In the genomic region with DNA sequence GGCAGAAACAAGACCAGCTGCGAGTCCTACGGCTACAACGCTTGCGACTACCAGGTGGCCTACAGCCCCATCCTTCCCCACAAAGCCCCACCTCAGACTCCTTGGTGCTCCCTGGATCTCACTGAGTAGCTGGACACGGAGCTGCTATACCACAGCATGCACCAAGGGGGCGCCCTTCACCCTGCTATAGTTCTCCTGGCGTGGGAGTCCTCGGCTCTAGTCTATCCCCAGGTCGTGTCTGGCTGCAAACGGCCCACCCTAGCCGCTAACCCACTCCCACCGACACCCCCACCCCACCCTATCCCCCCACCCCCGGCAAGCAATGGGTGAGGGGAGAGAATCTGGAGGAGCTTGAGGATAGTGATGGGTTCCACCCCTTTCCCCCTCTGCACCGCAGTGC, we compare ENCODE assay signal across 8 mouse cellular contexts. TPM values are rescaled to one million over a fixed set of nuclear protein-coding genes. Genes with fewer than 3 reads are reported as not detected.
DNase-seq lines count a peak whose midpoint lies in the region; ATAC-seq and TF ChIP-seq lines count a peak whose summit lies in the region.

No protein-coding gene starts in this region.

- peak overlapping the region; percentile 78 for H3K4me2 ChIP-seq in liver, embryonic 12.5 days

- peak overlapping the region; percentile 66 for H3K9ac ChIP-seq in liver, embryonic 12.5 days

- no peak for TF ChIP-seq POLR2A in kidney, adult 2 months (IDR thresholded peaks at IDR 0.05; ENCODE audit: low read depth, low read length)

- TF ChIP-seq CTCF in kidney, adult 2 months (conservative IDR thresholded peaks at IDR 0.05; ENCODE audit: insufficient read depth, insufficient read length, low read depth, low read length), result peak; percentile 86

- H3K36me3 ChIP-seq in kidney, adult 2 months (ENCODE audit: control insufficient read depth, insufficient read depth, low read length), result no peaks in the 10 kb centered on the region
- H3K36me3 ChIP-seq in liver, embryonic 12.5 days, result peaks cover 57% of the 10 kb centered on the region

- no peak overlapping the region for H3K4me3 ChIP-seq in kidney, adult 2 months (ENCODE audit: insufficient read depth, low read depth, low read length)
- H3K4me3 ChIP-seq in liver, embryonic 12.5 days, result peak overlapping the region; percentile 52

- H3K27ac ChIP-seq in kidney, adult 2 months (ENCODE audit: insufficient read depth, low read depth, low read length), result no peak overlapping the region
- peak overlapping the region; percentile 86 for H3K27ac ChIP-seq in liver, embryonic 12.5 days

- H3K9me3 ChIP-seq in liver, embryonic 12.5 days (replicated peaks), result no peaks in the 10 kb centered on the region

- WGBS in kidney, adult 2 months, result 10% methylated on average over 14 of the region's 14 CpGs
- WGBS in liver, embryonic 12.5 days (ENCODE audit: insufficient replicate concordance), result 5% methylated on average over 14 of the region's 14 CpGs

- peaks cover 3% of the 10 kb centered on the region; the same call in 1 of the 2 replicates for H3K4me1 ChIP-seq in kidney, adult 2 months (ENCODE audit: control insufficient read depth, insufficient read depth, low read length)
- H3K4me1 ChIP-seq in liver, embryonic 12.5 days, result peaks cover 68% of the 10 kb centered on the region

- H3K27me3 ChIP-seq in kidney, adult 2 months (replicated peaks; ENCODE audit: control insufficient read depth, insufficient read depth, low read length), result no peaks in the 10 kb centered on the region
- H3K27me3 ChIP-seq in liver, embryonic 12.5 days (replicated peaks), result no peaks in the 10 kb centered on the region

- ATAC-seq in liver, embryonic 12.5 days, result peak; percentile 66

- peak; percentile 69 for DNase-seq in ovary, postnatal 14 days (ENCODE audit: low spot score)
- DNase-seq in ovary, postnatal 10 days (ENCODE audit: low spot score), result no peak
- peak; percentile 83 for DNase-seq in embryo, embryonic 10 days (ENCODE audit: low spot score)
- DNase-seq in heart, adult 8-10 months (ENCODE audit: low spot score), result peak; percentile 62
- DNase-seq in kidney, adult 2 months, result peak; percentile 73
- peak; percentile 77 for DNase-seq in naive thymus-derived CD4-positive, alpha-beta T cell, adult 2 months (ENCODE audit: low read depth)
- peak; percentile 70 for DNase-seq in thymus, postnatal 0 days (ENCODE audit: low spot score)

RNA-seq across cellular contexts. Expression of a gene that starts 7.2 kb away (rescaled TPM):
- total RNA-seq in heart, adult 8-10 months (2022), result not detected
- polyA plus RNA-seq in kidney, adult 2 months (2012; rRNA removed), result 0.09 TPM in 1 of 2 replicates, not detected in the other
- 97.6 and 97.7 TPM in 2 replicates for polyA plus RNA-seq in liver, embryonic 12.5 days (2016; fragmentation: Nextera tagmentation; extraction: Ambion mirVana)
- 0.21 and 0.55 TPM in 2 replicates for polyA plus RNA-seq in thymus, postnatal 0 days (2015; fragmentation: Nextera tagmentation; extraction: Ambion mirVana)

RNA-seq across cellular contexts. Expression of a gene that starts 8.3 kb away (rescaled TPM):
- total RNA-seq in heart, adult 8-10 months (2022), result 10 to 100 TPM; 11.7 to 14.6 (median 12.8) TPM
- 41.2 and 48.4 TPM in 2 replicates for polyA plus RNA-seq in kidney, adult 2 months (2012; rRNA removed)
- 55.5 and 58.2 TPM in 2 replicates for polyA plus RNA-seq in liver, embryonic 12.5 days (2016; fragmentation: Nextera tagmentation; extraction: Ambion mirVana)
- polyA plus RNA-seq in thymus, postnatal 0 days (2015; fragmentation: Nextera tagmentation; extraction: Ambion mirVana), result 46.7 and 58.9 TPM in 2 replicates

RNA-seq across cellular contexts. Expression of a gene that starts 8.4 kb away (rescaled TPM):
- total RNA-seq in heart, adult 8-10 months (2022), result 1 to 10 TPM; 2.3 to 4.4 (median 3.6) TPM
- polyA plus RNA-seq in kidney, adult 2 months (2012; rRNA removed), result 3.3 and 5.3 TPM in 2 replicates
- 19.8 and 21.6 TPM in 2 replicates for polyA plus RNA-seq in liver, embryonic 12.5 days (2016; fragmentation: Nextera tagmentation; extraction: Ambion mirVana)
- 37.5 and 41.1 TPM in 2 replicates for polyA plus RNA-seq in thymus, postnatal 0 days (2015; fragmentation: Nextera tagmentation; extraction: Ambion mirVana)

RNA-seq across cellular contexts. Expression of a gene that starts 19.2 kb away (rescaled TPM):
- 1 to 10 TPM in 2 of 4 experiments, under 1 TPM in 1, not detected in 1; 0.63 to 1.3 (median 1.2) TPM for total RNA-seq in heart, adult 8-10 months (2022)
- 0.18 and 0.22 TPM in 2 replicates for polyA plus RNA-seq in kidney, adult 2 months (2012; rRNA removed)
- polyA plus RNA-seq in liver, embryonic 12.5 days (2016; fragmentation: Nextera tagmentation; extraction: Ambion mirVana), result 0.23 and 0.27 TPM in 2 replicates
- polyA plus RNA-seq in thymus, postnatal 0 days (2015; fragmentation: Nextera tagmentation; extraction: Ambion mirVana), result 0.13 and 0.48 TPM in 2 replicates

RNA-seq across cellular contexts. Expression of a gene that starts 19.2 kb away (rescaled TPM):
- total RNA-seq in heart, adult 8-10 months (2022), result 100 to 1,000 TPM; 123 to 137 (median 131) TPM
- 150 and 155 TPM in 2 replicates for polyA plus RNA-seq in kidney, adult 2 months (2012; rRNA removed)
- polyA plus RNA-seq in liver, embryonic 12.5 days (2016; fragmentation: Nextera tagmentation; extraction: Ambion mirVana), result 61.5 and 66.4 TPM in 2 replicates
- 100.0 and 116 TPM in 2 replicates for polyA plus RNA-seq in thymus, postnatal 0 days (2015; fragmentation: Nextera tagmentation; extraction: Ambion mirVana)

Comparison
In these comparisons a context has a peak if more than half of its experiments do, and no peak if none do; other contexts are left out.
1. RNA of a gene that starts 7.2 kb away (polyA plus RNA-seq): 97.6 to 97.7 TPM in liver, embryonic 12.5 days; 0.21 to 0.55 TPM in thymus, postnatal 0 days and 0.09 TPM in kidney, adult 2 months; every median in the first group is over 10 times any median in the second.